Mouse (Mus musculus): ENCODE results near the gene Parp16. TPM values are rescaled to one million over a fixed set of nuclear protein-coding genes. Genes with fewer than 3 reads are reported as not detected.
A peak's percentile ranks its signal among the peaks of the same experiment; 100 is the strongest.

The Parp16 gene
- polyA plus RNA-seq, 1 experiment from 2014 or later = 7.5 TPM

DNA sequence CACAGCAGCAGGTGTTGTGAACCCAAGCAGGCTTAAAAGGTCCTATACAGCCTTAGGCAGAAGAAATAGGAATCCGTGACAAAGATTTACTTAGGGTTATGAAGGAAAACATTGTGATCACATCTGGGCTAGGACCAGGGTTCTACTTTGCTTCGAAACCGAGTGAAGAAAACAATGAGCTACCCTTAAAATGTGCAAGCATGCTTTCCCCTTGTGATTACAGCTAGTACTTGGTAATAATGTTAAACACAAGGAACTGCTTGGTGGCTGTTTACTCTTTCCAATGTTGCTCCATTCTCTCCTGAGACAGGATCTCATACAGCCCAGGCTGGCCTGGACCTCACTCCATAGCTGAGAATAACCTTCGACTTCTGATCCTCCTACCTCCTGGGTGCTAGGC lies 34.0 kb upstream of the Parp16 start:
- H3K4me1 ChIP-seq (replicated peaks; ENCODE audit: control insufficient read depth, insufficient read depth, low read length) = peaks cover 16% of the 10 kb centered on the region
- no peak for DNase-seq (ENCODE audit: low spot score)
- no peak overlapping the region for H3K9ac ChIP-seq (ENCODE audit: low read depth, low read length)
- WGBS = 50% methylated on average over 4 of the region's 4 CpGs
- H3K4me2 ChIP-seq = no peak overlapping the region
- peaks cover 73% of the 10 kb centered on the region for H3K27me3 ChIP-seq (replicated peaks; ENCODE audit: control insufficient read depth, insufficient read depth, low read length)
- H3K4me3 ChIP-seq (ENCODE audit: low read depth, low read length) = no peak overlapping the region
- no peak for ATAC-seq (replicated peaks; ENCODE audit: low FRiP score)
- no peaks in the 10 kb centered on the region for H3K36me3 ChIP-seq (ENCODE audit: control insufficient read depth, insufficient read depth, low read length)
- H3K9me3 ChIP-seq (ENCODE audit: control insufficient read depth, low read length) = no peaks in the 10 kb centered on the region
- no peak overlapping the region for H3K27ac ChIP-seq (ENCODE audit: low read depth, low read length)

DNA sequence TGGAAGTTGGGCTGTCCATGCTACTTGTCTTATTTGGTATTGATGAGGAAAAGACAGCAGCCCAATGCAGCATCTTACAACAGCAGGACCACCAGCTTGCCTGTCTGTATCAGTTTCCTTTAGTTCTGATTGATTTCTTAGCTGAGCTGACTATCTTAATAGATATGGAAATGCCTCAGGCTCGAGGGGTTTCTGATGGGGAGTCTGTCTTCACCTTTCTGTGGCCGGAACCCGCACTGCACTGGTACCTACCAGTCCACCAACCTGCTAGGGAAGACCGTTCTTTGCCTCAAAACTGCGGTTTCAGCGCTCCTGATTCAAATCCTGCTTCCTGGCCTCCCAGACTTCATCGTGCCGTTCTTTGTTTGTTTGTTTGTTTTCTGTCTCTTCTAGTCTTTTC lies 33.3 kb upstream of the Parp16 start:
- ATAC-seq (replicated peaks; ENCODE audit: low FRiP score) (no peak), DNase-seq (ENCODE audit: low spot score) (no peak)
- Histone ChIP-seq H3K27ac (ENCODE audit: low read depth, low read length) (no peak overlapping the region), H3K27me3 (replicated peaks; ENCODE audit: control insufficient read depth, insufficient read depth, low read length) (peaks cover 70% of the 10 kb centered on the region), H3K9me3 (ENCODE audit: control insufficient read depth, low read length) (no peaks in the 10 kb centered on the region), H3K4me1 (replicated peaks; ENCODE audit: control insufficient read depth, insufficient read depth, low read length) (peaks cover 10% of the 10 kb centered on the region), H3K9ac (ENCODE audit: low read depth, low read length) (no peak overlapping the region), H3K4me2 (no peak overlapping the region), H3K4me3 (ENCODE audit: low read depth, low read length) (no peak overlapping the region), H3K36me3 (ENCODE audit: control insufficient read depth, insufficient read depth, low read length) (no peaks in the 10 kb centered on the region)
- 15% methylated on average over 8 of the region's 8 CpGs for WGBS

DNA sequence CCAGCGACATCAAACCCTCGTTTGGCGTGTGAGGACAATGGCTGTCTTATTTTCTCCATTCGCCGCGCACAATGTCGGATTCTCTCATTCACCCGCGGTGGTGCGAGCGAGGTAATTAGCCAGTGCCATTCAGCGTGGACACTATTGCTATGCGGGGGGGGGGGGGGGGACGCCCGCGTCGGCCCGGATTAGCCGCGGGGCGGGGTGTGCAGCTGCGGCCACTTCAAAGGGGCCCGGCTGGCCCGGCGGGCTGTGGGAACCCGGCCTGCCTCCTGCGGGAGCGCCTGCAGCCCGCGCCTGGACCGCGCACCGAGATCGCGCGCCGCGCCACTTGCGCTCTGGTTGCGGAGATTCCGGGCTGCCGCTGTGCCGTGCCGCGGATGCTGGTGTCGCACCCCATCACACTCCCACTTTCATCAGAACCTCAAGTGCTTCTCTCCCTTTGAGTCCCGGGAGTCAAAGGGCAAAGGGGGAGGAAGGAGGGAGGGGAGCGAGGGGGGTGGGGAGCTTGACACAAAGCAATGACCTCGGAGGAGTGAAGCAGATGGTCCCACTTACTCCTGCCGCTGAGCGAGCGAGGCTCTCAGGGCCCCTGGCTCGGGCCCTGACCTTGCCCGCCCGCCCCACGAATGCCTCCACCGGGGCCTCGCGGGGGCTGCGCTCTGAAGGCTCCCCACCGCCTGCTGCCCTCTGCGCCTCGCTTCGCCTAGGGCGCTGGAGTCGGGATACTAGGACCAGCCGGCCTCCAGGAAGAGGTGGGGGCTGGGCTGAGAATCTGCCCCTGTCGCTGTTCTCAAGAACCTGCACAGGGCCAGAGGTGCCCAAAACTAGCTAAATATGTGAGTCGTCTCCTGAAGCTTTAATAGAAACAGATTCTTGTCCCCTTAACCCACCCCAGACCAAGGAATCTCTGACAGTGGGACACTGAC lies 32.2 kb upstream of the Parp16 start:
- no peak for DNase-seq (ENCODE audit: low spot score)
- Histone ChIP-seq H3K9ac (ENCODE audit: low read depth, low read length) (no peak overlapping the region), H3K27ac (ENCODE audit: low read depth, low read length) (no peak overlapping the region), H3K27me3 (replicated peaks; ENCODE audit: control insufficient read depth, insufficient read depth, low read length) (peaks cover 60% of the 10 kb centered on the region), H3K4me1 (replicated peaks; ENCODE audit: control insufficient read depth, insufficient read depth, low read length) (peaks cover 5% of the 10 kb centered on the region; the same call in 1 of the 2 replicates), H3K9me3 (ENCODE audit: control insufficient read depth, low read length) (no peaks in the 10 kb centered on the region), H3K36me3 (ENCODE audit: control insufficient read depth, insufficient read depth, low read length) (no peaks in the 10 kb centered on the region), H3K4me3 (ENCODE audit: low read depth, low read length) (peak overlapping the region; percentile 47), H3K4me2 (peak overlapping the region; percentile 70)
- no peak for ATAC-seq (replicated peaks; ENCODE audit: low FRiP score)
- WGBS = 1% methylated on average over 59 of the region's 69 CpGs

DNA sequence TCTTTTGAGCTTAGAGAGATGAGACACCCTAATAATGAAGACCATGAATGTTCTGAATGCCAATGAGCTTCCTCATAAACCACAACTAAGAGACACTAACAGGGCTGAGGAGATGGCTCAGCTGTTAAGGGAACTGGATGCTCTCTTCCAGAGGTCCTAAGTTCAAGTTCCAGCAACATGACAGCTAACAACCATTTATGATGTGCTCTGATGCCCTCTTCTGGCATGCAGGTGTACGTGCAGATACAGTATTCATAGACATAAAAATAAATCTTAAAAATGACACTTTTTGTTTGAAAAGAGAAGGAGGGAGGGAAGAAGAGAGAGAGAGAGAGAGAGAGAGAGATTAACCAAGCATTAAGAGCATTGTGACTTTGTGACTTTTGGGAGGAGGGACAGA lies 30.3 kb upstream of the Parp16 start:
- ATAC-seq (replicated peaks; ENCODE audit: low FRiP score) (no peak), DNase-seq (ENCODE audit: low spot score) (no peak)
- 12% methylated on average over 1 of the region's 1 CpGs for WGBS
- Histone ChIP-seq H3K9me3 (ENCODE audit: control insufficient read depth, low read length) (no peaks in the 10 kb centered on the region), H3K27ac (ENCODE audit: low read depth, low read length) (no peak overlapping the region), H3K4me2 (no peak overlapping the region), H3K27me3 (replicated peaks; ENCODE audit: control insufficient read depth, insufficient read depth, low read length) (peaks cover 50% of the 10 kb centered on the region), H3K9ac (ENCODE audit: low read depth, low read length) (no peak overlapping the region), H3K4me1 (replicated peaks; ENCODE audit: control insufficient read depth, insufficient read depth, low read length) (peaks cover 5% of the 10 kb centered on the region), H3K4me3 (ENCODE audit: low read depth, low read length) (no peak overlapping the region), H3K36me3 (ENCODE audit: control insufficient read depth, insufficient read depth, low read length) (no peaks in the 10 kb centered on the region)

DNA sequence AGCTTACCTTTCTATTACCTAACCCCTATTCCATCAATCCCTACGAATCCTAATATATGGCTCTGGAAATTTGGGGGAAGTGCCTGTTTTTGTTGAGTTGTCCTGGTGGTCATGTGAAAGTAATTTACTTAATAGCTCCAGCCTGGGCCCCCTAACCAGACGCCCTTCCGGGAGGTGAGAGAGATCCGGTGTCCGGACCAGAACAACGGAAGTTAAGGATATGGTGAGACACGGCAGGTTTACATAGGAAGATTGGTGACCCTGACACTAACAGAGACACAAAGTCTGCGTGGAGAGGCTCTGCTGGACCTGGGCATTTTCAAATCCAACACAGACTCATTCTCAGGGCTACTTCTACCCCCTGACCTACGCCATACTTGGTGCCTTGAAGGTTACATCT lies 28.8 kb upstream of the Parp16 start:
- no peak overlapping the region for H3K4me3 ChIP-seq (ENCODE audit: low read depth, low read length)
- no peak overlapping the region for H3K27ac ChIP-seq (ENCODE audit: low read depth, low read length)
- ATAC-seq (replicated peaks; ENCODE audit: low FRiP score) (no peak), DNase-seq (ENCODE audit: low spot score) (no peak)
- no peaks in the 10 kb centered on the region for H3K36me3 ChIP-seq (ENCODE audit: control insufficient read depth, insufficient read depth, low read length)
- peaks cover 34% of the 10 kb centered on the region for H3K27me3 ChIP-seq (replicated peaks; ENCODE audit: control insufficient read depth, insufficient read depth, low read length)
- 49% methylated on average over 9 of the region's 9 CpGs for WGBS
- no peak overlapping the region for H3K9ac ChIP-seq (ENCODE audit: low read depth, low read length)
- peaks cover 5% of the 10 kb centered on the region for H3K4me1 ChIP-seq (replicated peaks; ENCODE audit: control insufficient read depth, insufficient read depth, low read length)
- no peak overlapping the region for H3K4me2 ChIP-seq
- no peaks in the 10 kb centered on the region for H3K9me3 ChIP-seq (ENCODE audit: control insufficient read depth, low read length)

DNA sequence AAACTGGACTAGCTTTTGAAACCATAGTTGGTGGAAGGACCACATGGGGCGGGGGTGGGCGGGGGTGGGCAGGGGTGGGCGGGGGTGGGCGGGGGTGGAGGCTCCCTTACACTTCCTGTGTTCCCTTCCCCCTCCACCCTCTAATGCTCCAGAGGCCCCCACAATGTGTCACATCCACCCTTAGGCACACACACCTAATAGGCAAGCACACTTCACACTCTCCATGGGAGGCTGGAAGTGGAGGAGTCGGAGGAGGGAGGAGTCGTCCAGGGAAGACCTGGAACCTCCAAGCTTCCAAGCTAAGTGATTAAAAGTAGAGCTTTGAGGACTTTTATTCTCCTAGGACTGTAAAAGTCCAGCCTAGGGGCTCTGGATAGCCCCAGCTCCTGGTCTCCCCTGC lies 26.6 kb upstream of the Parp16 start:
- ATAC-seq (replicated peaks; ENCODE audit: low FRiP score) (no peak), DNase-seq (ENCODE audit: low spot score) (no peak)
- no peak overlapping the region for H3K4me2 ChIP-seq
- no peaks in the 10 kb centered on the region for H3K36me3 ChIP-seq (ENCODE audit: control insufficient read depth, insufficient read depth, low read length)
- no peaks in the 10 kb centered on the region; the same call in 1 of the 2 replicates for H3K4me1 ChIP-seq (replicated peaks; ENCODE audit: control insufficient read depth, insufficient read depth, low read length)
- no peak overlapping the region for H3K9ac ChIP-seq (ENCODE audit: low read depth, low read length)
- H3K27ac ChIP-seq (ENCODE audit: low read depth, low read length) = no peak overlapping the region
- H3K27me3 ChIP-seq (replicated peaks; ENCODE audit: control insufficient read depth, insufficient read depth, low read length) = peaks cover 13% of the 10 kb centered on the region
- H3K9me3 ChIP-seq (ENCODE audit: control insufficient read depth, low read length) = no peaks in the 10 kb centered on the region
- no peak overlapping the region for H3K4me3 ChIP-seq (ENCODE audit: low read depth, low read length)
- 46% methylated on average over 3 of the region's 6 CpGs for WGBS

DNA sequence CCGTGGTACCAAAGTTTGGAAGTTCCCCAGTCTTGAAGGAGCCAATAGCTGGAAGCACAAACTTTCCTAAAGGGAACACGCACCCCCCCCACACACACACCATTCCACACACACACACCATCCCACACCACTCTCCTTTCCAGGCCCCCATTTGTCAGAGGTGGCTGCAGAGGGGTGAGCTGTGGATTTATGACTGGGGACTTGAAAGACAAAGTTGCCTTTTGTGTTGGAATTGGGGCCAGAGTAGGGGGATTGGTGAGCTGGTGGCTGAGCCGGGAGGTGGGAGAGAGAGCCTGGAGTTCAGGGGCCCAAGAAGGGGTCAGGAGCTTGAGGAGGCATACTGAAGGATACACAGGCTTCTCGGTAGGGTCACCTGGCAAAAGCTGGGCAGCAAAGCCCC lies 26.2 kb upstream of the Parp16 start:
- H3K4me2 ChIP-seq = no peak overlapping the region
- 50% methylated on average over 4 of the region's 4 CpGs for WGBS
- no peaks in the 10 kb centered on the region; the same call in 1 of the 2 replicates for H3K4me1 ChIP-seq (replicated peaks; ENCODE audit: control insufficient read depth, insufficient read depth, low read length)
- no peak overlapping the region for H3K9ac ChIP-seq (ENCODE audit: low read depth, low read length)
- DNase-seq (ENCODE audit: low spot score) = no peak
- H3K36me3 ChIP-seq (ENCODE audit: control insufficient read depth, insufficient read depth, low read length) = no peaks in the 10 kb centered on the region
- no peak for ATAC-seq (replicated peaks; ENCODE audit: low FRiP score)
- peaks cover 9% of the 10 kb centered on the region for H3K27me3 ChIP-seq (replicated peaks; ENCODE audit: control insufficient read depth, insufficient read depth, low read length)
- H3K27ac ChIP-seq (ENCODE audit: low read depth, low read length) = no peak overlapping the region
- no peaks in the 10 kb centered on the region for H3K9me3 ChIP-seq (ENCODE audit: control insufficient read depth, low read length)
- H3K4me3 ChIP-seq (ENCODE audit: low read depth, low read length) = no peak overlapping the region

DNA sequence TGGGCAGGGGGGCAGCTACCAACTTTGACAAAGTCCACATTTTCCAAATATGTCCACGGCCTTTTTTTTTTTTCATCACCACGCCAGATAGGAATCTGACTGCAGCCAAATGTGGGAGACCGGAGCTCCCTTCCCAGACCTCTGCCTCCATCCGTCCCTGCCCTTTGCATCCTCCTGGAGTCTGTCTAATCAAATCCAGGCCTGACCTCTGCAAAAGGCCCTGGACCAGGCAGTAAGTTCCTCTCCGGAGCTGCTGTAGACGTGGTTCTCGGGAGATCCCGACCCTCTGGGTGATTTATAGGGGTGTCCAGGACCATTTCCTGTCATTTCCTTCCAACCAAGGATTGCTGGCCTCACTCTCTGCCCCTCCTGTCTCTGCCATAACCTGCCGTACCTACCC lies 22.5 kb upstream of the Parp16 start:
- no peaks in the 10 kb centered on the region for H3K36me3 ChIP-seq (ENCODE audit: control insufficient read depth, insufficient read depth, low read length)
- H3K4me2 ChIP-seq = no peak overlapping the region
- H3K27ac ChIP-seq (ENCODE audit: low read depth, low read length) = no peak overlapping the region
- H3K9me3 ChIP-seq (ENCODE audit: control insufficient read depth, low read length) = no peaks in the 10 kb centered on the region
- WGBS = 58% methylated on average over 9 of the region's 9 CpGs
- peaks cover 9% of the 10 kb centered on the region for H3K27me3 ChIP-seq (replicated peaks; ENCODE audit: control insufficient read depth, insufficient read depth, low read length)
- no peak for ATAC-seq (replicated peaks; ENCODE audit: low FRiP score)
- H3K4me1 ChIP-seq (replicated peaks; ENCODE audit: control insufficient read depth, insufficient read depth, low read length) = no peaks in the 10 kb centered on the region; the same call in 1 of the 2 replicates
- H3K4me3 ChIP-seq (ENCODE audit: low read depth, low read length) = no peak overlapping the region
- no peak for DNase-seq (ENCODE audit: low spot score)
- no peak overlapping the region for H3K9ac ChIP-seq (ENCODE audit: low read depth, low read length)
